Mouse (Mus musculus) olfactory bulb, adult 2 months (tissue): ENCODE data around the gene Cbr2.

Experiments
- CTCF ChIP-seq: fragments of 200-500 bp; IDR thresholded peaks from 2 replicates; pipeline ENCODE4 v1.5.1; 2012; ENCODE audit warnings: low read depth, mild to moderate bottlenecking, low read length, moderate library complexity; ENCODE audit not compliant: insufficient read depth
- POLR2A ChIP-seq: fragments of 200-500 bp; IDR thresholded peaks from 2 replicates; pipeline ENCODE4 v1.6.1; 2012; ENCODE audit warnings: mild to moderate bottlenecking, low read depth, low read length, moderate library complexity; ENCODE audit not compliant: insufficient read depth

DNA sequence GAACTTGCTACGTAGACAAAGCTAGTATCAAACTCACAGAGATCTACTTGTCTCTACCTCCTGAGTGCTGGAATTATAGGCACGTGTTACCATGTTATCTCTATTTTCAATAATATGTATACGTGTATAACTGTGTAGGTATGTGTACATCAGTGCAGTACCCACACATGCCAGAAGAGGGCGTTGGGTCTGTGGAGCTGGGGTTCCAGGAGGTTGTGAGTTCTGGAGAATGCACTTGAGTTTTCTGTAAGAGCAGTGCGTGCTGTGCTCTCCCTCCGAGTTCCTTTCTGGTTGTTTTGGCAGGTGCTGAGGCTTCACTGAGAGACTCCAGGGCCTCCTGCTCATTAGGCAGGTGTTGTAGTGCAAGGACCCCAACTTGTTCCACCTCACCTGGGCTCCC is 35.3 kb downstream of the Cbr2 start:
- TF ChIP-seq POLR2A (no peak), CTCF (no peak)
